Mouse (Mus musculus) gonadal fat pad, adult 2 months (tissue): ENCODE results near the gene Psen2. TPM values are rescaled to one million over a fixed set of nuclear protein-coding genes. Genes with fewer than 3 reads are reported as not detected.

Source experiments
- polyA plus RNA-seq: library from polyadenylated mRNA; depleted of rRNA; stranded (reverse); fragments of >200 nt; gene quantifications from 2 replicates; pipeline ENCODE4 v1.2.3, GENCODE M21; 2012; rRNA removed

Psen2 gene
- polyA plus RNA-seq, 1 experiment = 103 TPM

Other genes starting within 250 kb of the Psen2 start
- gene Coq8a, start 63.8 kb downstream of the Psen2 start, polyA plus RNA-seq = 20.9 and 30.3 TPM in 2 replicates
- 19.9 and 25.3 TPM in 2 replicates for gene Itpkb, start 67.0 kb upstream of the Psen2 start, polyA plus RNA-seq
- 5.0 and 5.8 TPM in 2 replicates for gene Stum, start 220.1 kb upstream of the Psen2 start, polyA plus RNA-seq